Mouse (Mus musculus) heart, postnatal 0 days (tissue): ENCODE data around the gene Fam227b. TPM values are rescaled to one million over a fixed set of nuclear protein-coding genes. Genes with fewer than 3 reads are reported as not detected.

Experiments used
- ATAC-seq: fragments of 200-750 bp; cut with Nextera tagmentation; 2 replicates; pipeline ENCODE4 v1.8.0; 2017; ENCODE audit warnings: low read depth, moderate number of reproducible peaks, moderate library complexity; ENCODE audit not compliant: insufficient read depth
- DNase-seq: peaks from one replicate; pipeline ENCODE4 v3.0.0-alpha.2; 2016; ENCODE audit warnings: low spot score
- H3K27ac ChIP-seq: fragments of 300-500 bp; sonication (generic); 2 replicates; pipeline ENCODE4 v1.5.1; 2014; ENCODE audit warnings: low read depth, mild to moderate bottlenecking
- H3K27me3 ChIP-seq: fragments of 300-500 bp; sonication (generic); 2 replicates; pipeline ENCODE4 v1.6.1; 2014; ENCODE audit warnings: low read length, mixed read lengths; ENCODE audit not compliant: control insufficient read depth, insufficient read depth
- H3K36me3 ChIP-seq: fragments of 300-500 bp; sonication (generic); replicated peaks from 2 replicates; pipeline ENCODE4 v1.6.1; 2014; ENCODE audit warnings: low read length, mixed read lengths; ENCODE audit not compliant: control insufficient read depth, insufficient read depth
- H3K4me1 ChIP-seq: fragments of 300-500 bp; sonication (generic); 2 replicates; pipeline ENCODE4 v1.6.1; 2014; ENCODE audit warnings: antibody characterized with exemption; ENCODE audit not compliant: control insufficient read depth, insufficient read depth
- H3K4me2 ChIP-seq: fragments of 300-500 bp; sonication (generic); 2 replicates; pipeline ENCODE4 v1.6.1; 2014; ENCODE audit warnings: low read depth, mild to moderate bottlenecking, low read length, moderate library complexity
- H3K4me3 ChIP-seq: fragments of 300-500 bp; sonication (generic); 2 replicates; pipeline ENCODE4 v1.5.1; 2014; ENCODE audit warnings: low read depth, low read length
- H3K9ac ChIP-seq: fragments of 300-500 bp; sonication (generic); replicated peaks from 2 replicates; pipeline ENCODE4 v1.6.1; 2014; ENCODE audit warnings: low read depth, low read length, mixed read lengths
- H3K9me3 ChIP-seq: fragments of 300-500 bp; sonication (generic); replicated peaks from 2 replicates; pipeline ENCODE4 v1.6.1; 2016; ENCODE audit warnings: low read length; ENCODE audit not compliant: control insufficient read depth
- CTCF ChIP-seq: IDR thresholded peaks from 2 replicates; pipeline ENCODE4 v1.5.1; 2016; ENCODE audit warnings: antibody characterized with exemption, control low read depth, low read depth
- EP300 ChIP-seq: IDR thresholded peaks from 2 replicates; pipeline ENCODE4 v1.6.1; 2016; ENCODE audit warnings: antibody characterized with exemption, low read depth
- WGBS: fragments of 180-500 bp; shearing (Covaris S2); extraction: QIAGEN DNeasy Blood & Tissue Kit; methylation state at CpG from one replicate; pipeline ENCODE4 v1.1.7; 2014; 5-methylcytosine and 5-hydroxymethylcytosine counted together
- polyA plus RNA-seq: library from polyadenylated mRNA; unstranded; fragments of >200 nt; fragmentation: Nextera tagmentation; extraction: Ambion mirVana; gene quantifications from 2 replicates; pipeline ENCODE4 v1.2.1, GENCODE M21; 2015
- total RNA-seq: library from RNA; depleted of rRNA; stranded (reverse); fragments of >200 nt; gene quantifications from 2 replicates; pipeline ENCODE4 v1.2.3, GENCODE M21; 2014; ENCODE audit warnings: low replicate concordance

Gene Fam227b
- total and polyA plus RNA-seq, 2 experiments from 2014 or later = not detected

DNA sequence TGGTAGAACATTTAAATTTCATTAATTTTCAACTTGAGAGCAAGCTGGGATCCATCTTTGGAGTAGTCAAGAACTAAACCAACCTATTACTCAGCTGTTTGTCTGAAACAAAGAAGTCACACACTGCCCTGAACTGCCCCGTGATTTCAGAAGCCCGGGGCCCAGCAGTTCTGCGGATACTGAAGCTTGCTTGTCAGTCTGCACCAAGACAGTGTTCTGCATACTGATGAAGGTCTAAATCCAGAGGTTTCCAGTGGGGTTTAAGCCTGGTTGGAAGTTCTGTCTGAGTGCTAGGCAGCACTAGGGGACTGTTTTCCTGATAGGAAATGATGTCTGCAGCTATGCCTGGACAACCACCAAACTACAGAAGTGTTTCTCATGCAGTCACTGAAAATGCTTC is 109.1 kb downstream of the Fam227b start:
- Histone ChIP-seq H3K4me2 (no peak overlapping the region), H3K36me3 (no peaks in the 10 kb centered on the region), H3K9me3 (no peaks in the 10 kb centered on the region), H3K4me3 (no peak overlapping the region), H3K27ac (no peak overlapping the region), H3K27me3 (no peaks in the 10 kb centered on the region), H3K4me1 (peaks cover 6% of the 10 kb centered on the region), H3K9ac (no peak overlapping the region)
- TF ChIP-seq EP300 (no peak), CTCF (no peak)
- ATAC-seq = 0 out of 2 replicates have a peak, but pooled peaks have one; percentile 30
- 49% methylated on average over 3 of the region's 3 CpGs for WGBS
- no peak for DNase-seq

DNA sequence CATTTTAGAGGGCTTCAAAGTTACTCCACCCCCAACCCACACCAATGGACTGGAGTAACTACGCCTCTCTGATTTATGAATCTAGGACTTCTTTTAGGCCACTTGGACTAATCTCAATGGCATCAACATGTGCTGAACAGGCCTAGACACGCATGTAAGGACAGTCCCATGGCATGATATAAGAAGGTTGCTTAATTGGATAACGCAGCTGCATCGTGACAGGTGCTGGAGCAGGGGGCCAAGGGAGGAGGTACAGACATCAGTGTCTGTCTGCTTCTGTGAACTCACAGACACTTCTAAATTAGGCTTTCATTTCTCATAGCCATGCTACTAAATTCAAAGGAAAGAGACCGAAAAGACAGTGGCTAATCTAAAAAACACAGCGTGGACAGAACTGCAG is 110.6 kb downstream of the Fam227b start:
- DNase-seq (no peak), ATAC-seq (no peak)
- Histone ChIP-seq H3K27me3 (no peaks in the 10 kb centered on the region), H3K9me3 (no peaks in the 10 kb centered on the region), H3K36me3 (no peaks in the 10 kb centered on the region), H3K9ac (no peak overlapping the region), H3K4me1 (peaks cover 6% of the 10 kb centered on the region), H3K4me2 (no peak overlapping the region), H3K4me3 (no peak overlapping the region), H3K27ac (no peak overlapping the region)
- TF ChIP-seq EP300 (no peak), CTCF (no peak)
- 86% methylated on average over 6 of the region's 6 CpGs for WGBS

DNA sequence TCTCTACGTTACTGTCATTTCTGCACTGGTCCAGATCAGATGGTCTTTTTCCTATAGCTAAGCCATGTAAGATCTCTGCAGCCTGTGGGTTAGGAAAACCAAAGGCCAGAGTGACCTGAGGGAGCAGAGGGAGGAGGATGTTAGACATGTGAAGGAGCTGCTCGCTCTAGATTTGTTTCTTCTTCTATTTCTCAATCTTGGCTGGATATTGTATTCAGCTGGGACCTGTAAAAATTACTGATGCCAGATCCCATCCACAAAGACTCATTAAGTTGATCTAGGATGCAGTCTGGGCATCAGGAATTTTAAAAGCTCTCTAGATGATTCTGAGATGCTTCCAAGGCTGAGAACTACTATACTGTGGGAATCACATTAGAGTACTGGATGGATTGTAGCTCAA is 111.2 kb downstream of the Fam227b start:
- 83% methylated on average over 2 of the region's 2 CpGs for WGBS
- H3K4me1 ChIP-seq = peaks cover 6% of the 10 kb centered on the region
- H3K4me3 ChIP-seq = no peak overlapping the region
- TF ChIP-seq EP300 (no peak), CTCF (no peak)
- H3K9me3 ChIP-seq = no peaks in the 10 kb centered on the region
- H3K4me2 ChIP-seq = no peak overlapping the region
- H3K9ac ChIP-seq = no peak overlapping the region
- no peak overlapping the region for H3K27ac ChIP-seq
- H3K27me3 ChIP-seq = no peaks in the 10 kb centered on the region
- no peak for DNase-seq
- no peaks in the 10 kb centered on the region for H3K36me3 ChIP-seq
- no peak for ATAC-seq

DNA sequence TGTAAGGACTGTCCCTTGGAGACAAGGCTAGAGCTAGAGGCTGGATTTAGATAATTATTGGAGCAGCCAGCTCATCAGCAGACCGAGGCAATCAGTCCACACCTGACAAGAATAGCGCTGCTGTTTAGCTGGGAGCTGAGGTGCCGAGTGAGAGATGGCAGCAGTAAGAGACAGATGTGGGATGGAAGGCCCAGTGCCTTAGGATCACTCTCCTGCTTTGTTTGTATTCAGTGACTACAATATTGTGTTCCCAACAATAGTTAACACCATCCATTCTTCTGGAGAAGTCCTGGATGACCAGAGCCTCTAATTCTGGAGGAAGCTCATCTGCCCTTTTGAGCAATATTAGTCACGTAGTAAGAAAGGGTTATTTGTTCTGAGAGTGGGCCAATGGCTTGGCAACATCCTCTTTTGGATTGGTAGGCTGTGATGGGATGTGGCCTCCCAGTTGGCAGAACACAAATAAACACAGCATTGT is 112.4 kb downstream of the Fam227b start:
- no peak overlapping the region for H3K4me3 ChIP-seq
- H3K4me2 ChIP-seq = no peak overlapping the region
- no peaks in the 10 kb centered on the region for H3K9me3 ChIP-seq
- H3K27me3 ChIP-seq = no peaks in the 10 kb centered on the region
- H3K27ac ChIP-seq = no peak overlapping the region
- peaks cover 6% of the 10 kb centered on the region for H3K4me1 ChIP-seq
- no peak for TF ChIP-seq EP300
- no peak for TF ChIP-seq CTCF
- no peaks in the 10 kb centered on the region for H3K36me3 ChIP-seq
- H3K9ac ChIP-seq = no peak overlapping the region
- WGBS = 31% methylated on average over 4 of the region's 4 CpGs
- no peak for DNase-seq
- peak; percentile 36; the same call in 1 of the 2 replicates for ATAC-seq

GRCm38 (mm10) chr2:126038221-126039000 is 113.4 kb downstream of the Fam227b start:
- no peak overlapping the region for H3K27ac ChIP-seq
- no peaks in the 10 kb centered on the region for H3K36me3 ChIP-seq
- H3K9me3 ChIP-seq = no peaks in the 10 kb centered on the region
- no peak for TF ChIP-seq EP300
- TF ChIP-seq CTCF = no peak
- H3K4me2 ChIP-seq = no peak overlapping the region
- no peak overlapping the region for H3K4me3 ChIP-seq
- WGBS = 81% methylated on average over 7 of the region's 7 CpGs
- no peak for DNase-seq
- H3K27me3 ChIP-seq = no peaks in the 10 kb centered on the region
- H3K9ac ChIP-seq = no peak overlapping the region
- no peak for ATAC-seq
- H3K4me1 ChIP-seq = peaks cover 6% of the 10 kb centered on the region
